Mouse (Mus musculus): ENCODE measurements around the gene Zfp106. TPM values are rescaled to one million over a fixed set of nuclear protein-coding genes. Genes with fewer than 3 reads are reported as not detected.

Zfp106 gene
- polyA plus RNA-seq, 1 experiment from 2014 or later = 59.7 TPM

DNA sequence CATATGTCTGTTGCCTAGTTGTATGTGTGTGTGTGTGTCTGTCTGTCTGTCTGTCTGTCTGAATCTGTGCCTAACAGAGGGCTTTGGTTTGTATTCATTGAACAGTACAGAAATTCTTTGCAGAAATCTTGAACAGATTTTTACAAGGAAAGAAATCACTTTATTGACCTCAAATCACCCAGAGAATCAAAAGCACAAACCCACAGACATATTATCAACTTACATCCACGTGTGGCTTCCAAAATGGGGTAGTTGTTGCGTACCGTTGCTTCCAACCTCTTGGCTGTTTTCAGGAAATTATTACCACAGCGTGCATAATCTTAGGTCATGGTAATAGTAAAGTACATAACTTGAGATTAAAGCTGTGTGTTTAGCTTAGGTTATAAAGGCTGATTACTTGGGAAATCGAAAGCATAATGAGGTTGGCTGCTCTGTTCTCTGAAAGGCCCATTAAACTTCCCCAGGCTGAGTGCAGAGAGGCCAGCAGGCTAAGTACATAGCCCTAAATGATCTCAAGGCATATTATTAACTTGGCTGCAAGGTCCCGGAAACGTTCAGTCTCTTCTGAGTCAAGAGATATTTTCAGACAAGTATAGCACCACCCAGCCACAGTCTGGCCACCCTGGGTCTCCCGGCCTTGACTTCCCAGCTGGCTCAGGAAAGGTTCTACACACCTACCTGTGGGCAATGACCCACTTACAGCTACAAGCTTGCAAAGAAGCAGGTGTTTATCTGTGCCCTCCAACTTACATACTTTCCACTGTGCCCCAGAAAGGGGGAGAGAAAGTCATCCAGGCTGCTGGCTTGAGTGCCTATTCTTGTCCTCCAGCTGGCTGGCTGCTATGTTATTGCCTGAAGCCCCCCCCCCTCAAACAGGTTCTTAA lies 80.9 kb downstream of the Zfp106 start:
- no peak for DNase-seq (ENCODE audit: low spot score)
- WGBS = 69% methylated on average over 8 of the region's 8 CpGs
- Histone ChIP-seq H3K36me3 (no peaks in the 10 kb centered on the region), H3K4me3 (no peak overlapping the region), H3K4me1 (peaks cover 22% of the 10 kb centered on the region), H3K27me3 (ENCODE audit: insufficient read depth, poor library complexity, severe bottlenecking) (no peaks in the 10 kb centered on the region), H3K9me3 (no peaks in the 10 kb centered on the region), H3K27ac (0 out of 2 replicates have a peak overlapping the region, but pooled peaks have one; percentile 36)

DNA sequence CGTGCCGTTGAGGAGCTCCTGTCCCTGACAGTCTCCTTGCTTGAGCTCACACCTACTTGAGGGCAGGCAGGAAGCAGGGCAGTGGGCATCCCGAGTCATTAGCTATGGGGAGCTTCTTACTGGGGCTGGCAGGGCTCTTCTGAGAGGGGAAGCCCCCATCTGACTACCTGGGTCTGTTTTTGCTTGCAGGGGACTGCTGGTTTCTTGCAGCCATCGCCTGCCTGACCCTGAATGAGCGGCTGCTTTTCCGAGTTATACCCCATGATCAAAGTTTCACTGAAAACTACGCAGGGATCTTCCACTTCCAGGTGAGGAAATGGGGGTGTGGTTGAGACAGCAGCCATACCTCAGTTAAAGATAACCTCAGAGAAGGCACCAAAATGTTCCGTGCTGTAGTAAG lies 81.7 kb downstream of the Zfp106 start:
- DNase-seq (ENCODE audit: low spot score) = no peak
- H3K4me3 ChIP-seq = no peak overlapping the region
- peaks cover 22% of the 10 kb centered on the region for H3K4me1 ChIP-seq
- 62% methylated on average over 8 of the region's 8 CpGs for WGBS
- no peaks in the 10 kb centered on the region for H3K9me3 ChIP-seq
- H3K27ac ChIP-seq = no peak overlapping the region; the same call in 1 of the 2 replicates
- no peaks in the 10 kb centered on the region for H3K36me3 ChIP-seq
- H3K27me3 ChIP-seq (ENCODE audit: insufficient read depth, poor library complexity, severe bottlenecking) = no peaks in the 10 kb centered on the region

DNA sequence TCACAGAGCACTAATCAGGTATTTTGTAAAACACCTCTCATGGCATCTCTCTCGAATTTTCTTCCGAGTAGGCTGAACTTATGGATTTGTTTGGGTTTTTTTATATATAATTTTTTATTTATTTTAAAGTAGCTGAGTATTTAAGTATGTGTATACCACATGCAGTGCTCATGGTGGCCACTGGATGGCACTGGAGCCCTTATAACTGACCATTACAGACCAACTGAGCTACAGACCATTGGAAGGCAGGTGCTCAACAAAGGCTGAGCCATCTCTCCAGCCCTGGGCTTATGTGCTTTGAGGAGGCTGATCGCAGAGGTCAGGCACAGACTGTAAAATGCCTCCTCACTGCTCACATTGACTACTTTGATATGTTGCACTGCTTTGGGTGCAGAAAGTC lies 85.0 kb downstream of the Zfp106 start:
- Histone ChIP-seq H3K27me3 (ENCODE audit: insufficient read depth, poor library complexity, severe bottlenecking) (no peaks in the 10 kb centered on the region), H3K27ac (no peak overlapping the region), H3K9me3 (no peaks in the 10 kb centered on the region), H3K4me1 (peaks cover 18% of the 10 kb centered on the region), H3K4me3 (no peak overlapping the region), H3K36me3 (no peaks in the 10 kb centered on the region)
- 57% methylated on average over 3 of the region's 3 CpGs for WGBS
- DNase-seq (ENCODE audit: low spot score) = peak; percentile 86

DNA sequence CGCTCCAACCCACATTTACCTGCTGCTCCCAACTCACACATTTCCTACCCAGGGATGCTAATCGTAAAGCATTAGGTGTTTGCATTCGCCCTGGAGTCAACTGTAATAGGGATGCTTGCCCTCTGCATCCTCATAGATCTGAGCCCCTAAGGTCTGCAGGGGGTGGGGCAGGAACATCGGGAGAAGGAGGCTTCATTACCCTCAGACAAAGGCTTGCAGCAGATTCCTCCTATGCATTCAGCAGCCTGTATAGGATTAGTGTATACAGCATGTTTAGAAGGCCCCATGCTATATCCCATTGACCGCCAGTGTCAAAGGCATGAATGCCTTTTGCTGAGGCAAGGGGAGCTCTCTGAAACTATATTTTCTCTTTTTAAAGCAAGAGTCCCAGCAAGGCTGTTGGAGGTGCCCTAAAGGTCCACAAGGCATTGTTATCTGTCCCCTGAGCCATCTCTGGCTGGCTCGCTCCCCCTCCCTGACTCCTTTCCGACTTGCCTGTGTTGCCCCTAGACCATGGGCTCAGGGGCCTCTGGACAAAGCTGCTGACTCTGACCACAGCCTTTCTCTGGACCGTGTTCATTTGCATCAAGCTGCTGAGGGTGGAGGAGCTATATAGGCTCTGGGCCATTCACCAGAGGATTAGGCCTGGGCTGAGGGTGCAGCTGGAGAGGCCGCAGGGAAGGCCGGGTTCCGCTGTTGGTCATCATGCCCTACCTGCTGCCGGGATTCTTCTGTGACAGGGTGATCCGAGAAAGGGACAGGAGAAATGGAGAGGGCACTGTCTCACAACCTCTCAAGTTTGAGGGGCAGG lies 87.2 kb downstream of the Zfp106 start:
- no peaks in the 10 kb centered on the region for H3K27me3 ChIP-seq (ENCODE audit: insufficient read depth, poor library complexity, severe bottlenecking)
- WGBS = 77% methylated on average over 13 of the region's 13 CpGs
- H3K4me3 ChIP-seq = no peak overlapping the region
- no peaks in the 10 kb centered on the region for H3K4me1 ChIP-seq
- peak overlapping the region; percentile 42; the same call in 1 of the 2 replicates for H3K27ac ChIP-seq
- H3K36me3 ChIP-seq = no peaks in the 10 kb centered on the region
- DNase-seq (ENCODE audit: low spot score) = no peak
- no peaks in the 10 kb centered on the region for H3K9me3 ChIP-seq

DNA sequence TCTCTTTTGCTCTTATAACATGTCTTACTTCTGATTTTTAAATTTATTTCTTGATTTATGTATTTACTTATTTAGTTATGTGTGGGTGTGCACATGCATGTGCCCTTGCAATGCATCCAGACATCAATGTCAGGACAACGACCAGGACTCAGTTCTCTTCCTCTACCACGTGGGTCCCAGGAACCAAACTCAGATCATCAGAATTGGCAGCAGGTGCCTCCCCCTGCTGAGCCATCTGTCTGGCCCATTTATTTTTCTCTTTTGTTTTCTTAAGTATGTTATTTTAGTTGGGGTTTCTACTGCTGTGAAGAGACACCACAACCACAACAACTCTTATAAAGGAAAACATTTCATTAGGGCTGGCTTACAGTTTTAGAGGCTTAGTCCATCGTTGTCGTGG lies 92.8 kb downstream of the Zfp106 start:
- WGBS = 69% methylated on average over 4 of the region's 4 CpGs
- no peaks in the 10 kb centered on the region for H3K4me1 ChIP-seq
- H3K27ac ChIP-seq = no peak overlapping the region
- H3K36me3 ChIP-seq = no peaks in the 10 kb centered on the region
- DNase-seq (ENCODE audit: low spot score) = no peak
- H3K4me3 ChIP-seq = no peak overlapping the region
- H3K27me3 ChIP-seq (ENCODE audit: insufficient read depth, poor library complexity, severe bottlenecking) = 0 out of 2 replicates have a peak, but pooled peaks cover 4% of the 10 kb centered on the region
- no peaks in the 10 kb centered on the region for H3K9me3 ChIP-seq

DNA sequence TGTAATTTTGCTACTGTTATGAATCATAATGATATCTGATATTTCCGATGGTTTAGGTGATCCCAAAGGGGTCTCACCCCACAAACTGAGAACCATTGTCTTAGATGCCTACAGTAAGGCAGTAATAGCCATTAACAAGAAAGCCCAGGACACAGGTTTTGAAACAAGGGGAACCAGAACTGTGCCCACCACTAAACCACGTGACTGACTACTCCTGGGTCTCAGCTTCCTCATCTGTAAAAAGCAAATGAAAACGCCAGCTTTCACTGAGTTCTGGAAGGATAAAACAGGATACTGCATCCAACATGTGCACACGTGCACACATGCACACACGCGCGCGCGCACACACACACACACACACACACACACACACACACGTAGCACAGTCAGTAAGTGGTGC lies 93.9 kb downstream of the Zfp106 start:
- Histone ChIP-seq H3K4me3 (no peak overlapping the region), H3K4me1 (no peaks in the 10 kb centered on the region), H3K36me3 (no peaks in the 10 kb centered on the region), H3K27me3 (ENCODE audit: insufficient read depth, poor library complexity, severe bottlenecking) (0 out of 2 replicates have a peak, but pooled peaks cover 4% of the 10 kb centered on the region), H3K9me3 (no peaks in the 10 kb centered on the region), H3K27ac (no peak overlapping the region)
- DNase-seq (ENCODE audit: low spot score) = no peak
- WGBS = 81% methylated on average over 10 of the region's 10 CpGs

DNA sequence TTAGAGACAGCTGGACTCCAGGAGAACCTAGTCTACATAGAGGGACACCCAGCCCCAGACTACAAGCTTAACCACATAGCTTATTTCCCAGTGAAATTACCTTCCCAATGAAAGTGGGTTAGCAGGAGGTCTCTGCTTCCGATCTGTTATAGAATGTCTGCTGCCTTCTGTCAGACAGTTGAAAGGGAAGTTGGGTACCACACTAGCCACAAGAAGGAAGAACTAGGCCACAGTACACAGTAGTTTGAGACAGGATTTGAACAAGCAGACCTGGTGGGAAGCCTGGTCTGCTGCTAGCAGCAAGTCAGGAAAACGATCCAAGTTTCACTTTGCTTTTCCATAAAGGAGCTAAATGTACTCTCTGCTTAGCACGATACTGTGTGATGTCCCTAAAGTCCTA lies 94.4 kb downstream of the Zfp106 start:
- Histone ChIP-seq H3K27ac (no peak overlapping the region), H3K36me3 (no peaks in the 10 kb centered on the region), H3K9me3 (no peaks in the 10 kb centered on the region), H3K4me1 (peaks cover under 1% of the 10 kb centered on the region; the same call in 1 of the 2 replicates), H3K27me3 (ENCODE audit: insufficient read depth, poor library complexity, severe bottlenecking) (0 out of 2 replicates have a peak, but pooled peaks cover 4% of the 10 kb centered on the region), H3K4me3 (no peak overlapping the region)
- no peak for DNase-seq (ENCODE audit: low spot score)
- whole genome bisulfite sequencing = 81% methylated on average over 3 of the region's 3 CpGs

DNA sequence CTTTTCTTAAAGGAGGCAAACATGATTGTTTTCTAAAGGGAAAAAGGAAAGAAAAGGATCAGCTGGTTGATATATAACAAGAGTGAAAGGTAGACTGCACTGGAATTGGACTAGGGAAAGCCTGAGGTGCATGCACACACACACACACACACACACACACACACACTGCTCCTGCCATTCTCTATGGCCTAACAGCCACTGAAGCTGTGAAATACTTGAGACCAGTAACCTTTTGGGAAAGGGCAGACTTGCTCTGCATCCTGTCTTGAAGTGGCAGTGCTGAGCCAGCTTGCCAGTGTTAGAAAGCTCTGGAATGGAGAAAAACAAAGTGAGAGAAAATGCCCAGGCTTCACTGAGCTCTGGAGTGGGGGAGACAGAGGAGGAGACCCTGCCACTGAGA lies 95.6 kb downstream of the Zfp106 start:
- H3K27me3 ChIP-seq (ENCODE audit: insufficient read depth, poor library complexity, severe bottlenecking) = 0 out of 2 replicates have a peak, but pooled peaks cover 4% of the 10 kb centered on the region
- H3K4me3 ChIP-seq = no peak overlapping the region
- peaks cover 9% of the 10 kb centered on the region; the same call in 1 of the 2 replicates for H3K4me1 ChIP-seq
- H3K9me3 ChIP-seq = no peaks in the 10 kb centered on the region
- no peak overlapping the region for H3K27ac ChIP-seq
- DNase-seq (ENCODE audit: low spot score) = no peak
- H3K36me3 ChIP-seq = no peaks in the 10 kb centered on the region

DNA sequence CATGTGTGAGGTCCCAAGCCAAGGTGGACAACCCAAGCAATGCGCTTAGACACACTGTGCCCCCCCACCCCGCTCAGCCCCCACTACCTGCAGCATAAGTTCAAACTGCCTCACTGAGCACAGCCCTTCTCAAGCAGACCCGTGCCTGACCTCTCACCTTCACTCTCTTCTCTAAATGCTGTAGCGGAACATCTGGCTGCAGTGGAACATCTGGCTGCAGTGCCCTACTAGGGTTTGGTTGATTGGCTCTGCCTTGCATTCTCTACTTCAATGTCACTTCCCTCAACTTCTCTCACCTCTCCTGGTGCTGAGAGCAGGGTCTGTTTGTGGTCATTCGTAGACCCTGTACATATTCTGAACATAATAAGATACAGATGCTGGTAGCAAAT lies 98.3 kb downstream of the Zfp106 start:
- 0 out of 2 replicates have a peak, but pooled peaks cover 4% of the 10 kb centered on the region for H3K27me3 ChIP-seq (ENCODE audit: insufficient read depth, poor library complexity, severe bottlenecking)
- H3K36me3 ChIP-seq = no peaks in the 10 kb centered on the region
- H3K4me1 ChIP-seq = peaks cover 11% of the 10 kb centered on the region; the same call in 1 of the 2 replicates
- H3K9me3 ChIP-seq = no peaks in the 10 kb centered on the region
- no peak overlapping the region for H3K4me3 ChIP-seq
- 84% methylated on average over 5 of the region's 5 CpGs for WGBS
- no peak for DNase-seq (ENCODE audit: low spot score)
- H3K27ac ChIP-seq = no peak overlapping the region

DNA sequence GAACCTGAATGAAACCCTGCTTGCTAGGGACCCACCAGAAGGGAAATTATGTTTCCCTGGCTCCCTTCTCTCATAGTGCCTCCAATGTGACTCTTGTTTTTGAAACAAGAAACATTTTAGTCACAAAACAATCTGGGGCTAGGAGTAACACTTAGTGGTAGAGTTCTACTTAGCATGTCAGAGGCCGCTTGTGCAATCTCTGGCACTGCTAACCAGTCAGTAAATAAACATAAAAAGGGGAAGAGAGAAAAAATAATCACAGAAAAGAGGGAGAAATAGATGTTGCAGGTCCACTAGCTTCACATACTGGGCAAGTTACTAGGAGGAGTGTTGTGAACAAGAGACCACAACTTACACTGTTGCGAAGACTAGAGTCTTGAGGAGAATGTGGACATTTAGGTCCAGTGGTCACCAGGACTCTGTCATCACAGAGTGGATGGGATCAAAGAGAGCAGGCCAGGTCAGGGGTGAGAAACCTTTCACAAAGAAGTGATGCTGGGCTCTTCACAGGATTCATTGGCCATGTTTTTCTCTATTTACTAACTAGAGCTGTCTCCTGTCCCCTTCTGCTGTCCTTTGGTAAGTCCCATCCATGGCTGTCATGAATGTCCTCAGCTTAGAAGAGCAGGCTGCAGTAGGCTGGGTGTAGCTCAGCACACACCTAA lies 98.8 kb downstream of the Zfp106 start:
- H3K27me3 ChIP-seq (ENCODE audit: insufficient read depth, poor library complexity, severe bottlenecking) = 0 out of 2 replicates have a peak, but pooled peaks cover 2% of the 10 kb centered on the region
- no peaks in the 10 kb centered on the region for H3K36me3 ChIP-seq
- WGBS = 86% methylated on average over 2 of the region's 2 CpGs
- H3K4me3 ChIP-seq = no peak overlapping the region
- DNase-seq (ENCODE audit: low spot score) = no peak
- peaks cover 11% of the 10 kb centered on the region; the same call in 1 of the 2 replicates for H3K4me1 ChIP-seq
- no peak overlapping the region for H3K27ac ChIP-seq
- no peaks in the 10 kb centered on the region for H3K9me3 ChIP-seq

DNA sequence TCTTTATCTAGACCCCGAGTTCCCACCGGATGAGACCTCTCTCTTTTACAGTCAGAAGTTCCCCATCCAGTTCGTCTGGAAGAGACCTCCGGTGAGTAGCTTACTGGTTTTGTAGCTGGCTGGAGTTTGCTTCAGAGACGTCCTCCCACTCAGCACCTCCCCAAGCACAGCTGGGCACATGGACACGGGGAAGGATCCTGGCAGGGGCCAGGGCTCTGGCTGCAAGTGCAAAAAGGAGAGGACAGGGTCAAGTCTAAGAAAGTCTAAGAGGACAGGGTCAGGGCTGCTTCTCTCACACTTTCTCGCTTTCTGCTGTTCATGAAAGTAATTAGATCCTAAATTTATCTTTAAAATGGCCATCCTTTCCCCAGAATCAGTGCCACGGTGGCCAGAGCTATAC lies 99.6 kb downstream of the Zfp106 start:
- Histone ChIP-seq H3K9me3 (no peaks in the 10 kb centered on the region), H3K36me3 (no peaks in the 10 kb centered on the region), H3K4me3 (no peak overlapping the region), H3K4me1 (peaks cover 11% of the 10 kb centered on the region; the same call in 1 of the 2 replicates), H3K27ac (peak overlapping the region; percentile 63; the same call in 1 of the 2 replicates), H3K27me3 (ENCODE audit: insufficient read depth, poor library complexity, severe bottlenecking) (no peaks in the 10 kb centered on the region)
- no peak for DNase-seq (ENCODE audit: low spot score)
- WGBS = 72% methylated on average over 8 of the region's 8 CpGs

DNA sequence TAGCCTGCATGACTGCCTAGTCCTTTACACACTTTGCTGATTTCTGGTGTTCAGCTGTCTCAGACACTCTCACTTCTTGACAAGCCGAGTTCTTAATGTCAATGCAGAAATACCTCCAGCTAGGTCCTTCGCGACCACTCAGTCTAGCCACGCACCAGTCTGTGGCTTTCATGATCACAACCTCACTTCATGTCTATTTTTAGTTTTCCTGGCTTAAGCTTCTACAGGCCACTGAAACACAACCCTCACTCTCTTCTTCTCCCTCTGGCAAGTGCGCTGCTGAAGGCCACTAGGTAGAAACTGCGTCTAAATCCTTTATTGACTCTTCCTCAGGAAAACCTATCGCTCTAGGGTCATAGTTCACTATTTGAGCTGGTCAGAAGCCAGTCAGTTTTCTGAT lies 100.3 kb downstream of the Zfp106 start:
- Histone ChIP-seq H3K4me1 (peaks cover 11% of the 10 kb centered on the region; the same call in 1 of the 2 replicates), H3K9me3 (no peaks in the 10 kb centered on the region), H3K27ac (peak overlapping the region; percentile 63), H3K27me3 (ENCODE audit: insufficient read depth, poor library complexity, severe bottlenecking) (no peaks in the 10 kb centered on the region), H3K4me3 (no peak overlapping the region), H3K36me3 (no peaks in the 10 kb centered on the region)
- WGBS = 55% methylated on average over 7 of the region's 7 CpGs
- DNase-seq (ENCODE audit: low spot score) = no peak
